Mouse (Mus musculus): ENCODE data around the gene P4ha3. TPM values are rescaled to one million over a fixed set of nuclear protein-coding genes. Genes with fewer than 3 reads are reported as not detected.

The P4ha3 gene
- polyA plus RNA-seq, 1 experiment from 2014 or later = 7.7 TPM

DNA sequence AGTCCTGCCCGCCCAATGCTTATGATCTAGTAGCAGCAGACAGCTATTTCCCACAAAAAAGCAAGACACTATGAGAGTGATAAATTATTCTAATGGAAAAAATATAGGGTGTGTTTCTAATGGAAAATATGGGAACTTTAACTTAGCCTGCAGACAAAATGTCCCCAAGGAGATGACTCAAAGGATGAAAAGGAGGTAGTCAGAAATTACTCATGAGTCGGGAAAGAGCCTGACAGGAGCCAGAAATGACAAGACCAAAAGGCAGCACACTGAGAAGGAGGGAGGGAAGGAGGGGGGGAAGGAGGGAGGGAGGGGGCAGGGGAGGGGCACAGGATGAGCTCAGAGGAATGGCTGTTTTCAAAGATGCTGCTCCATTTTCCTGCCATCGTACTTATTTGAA, 3.7 kb upstream of the P4ha3 start:
- no peaks in the 10 kb centered on the region for H3K9me3 ChIP-seq (replicated peaks)
- ATAC-seq (replicated peaks; ENCODE audit: low FRiP score) = no peak
- no peak overlapping the region for H3K4me2 ChIP-seq
- no peak overlapping the region for H3K4me3 ChIP-seq (replicated peaks)
- 37% methylated on average over 3 of the region's 3 CpGs for WGBS
- H3K27me3 ChIP-seq = peaks cover 19% of the 10 kb centered on the region
- H3K27ac ChIP-seq = no peak overlapping the region
- H3K9ac ChIP-seq = no peak overlapping the region
- no peaks in the 10 kb centered on the region for H3K36me3 ChIP-seq
- H3K4me1 ChIP-seq = peaks cover 13% of the 10 kb centered on the region; the same call in 1 of the 2 replicates

- Histone ChIP-seq H3K4me1 (peaks cover 25% of the 10 kb centered on the region), H3K9me3 (replicated peaks) (no peaks in the 10 kb centered on the region), H3K27ac (no peak overlapping the region), H3K4me3 (replicated peaks) (no peak overlapping the region), H3K27me3 (peaks cover 19% of the 10 kb centered on the region), H3K9ac (no peak overlapping the region), H3K4me2 (no peak overlapping the region), H3K36me3 (no peaks in the 10 kb centered on the region)
- no peak for ATAC-seq (replicated peaks; ENCODE audit: low FRiP score)
- 16% methylated on average over 3 of the region's 3 CpGs for WGBS
These were observed 2.0 kb upstream of the P4ha3 start for GRCm38 (mm10) chr7:100283298-100283697.

- H3K4me2 ChIP-seq = peak overlapping the region; percentile 54
- H3K9ac ChIP-seq = no peak overlapping the region
- H3K4me3 ChIP-seq (replicated peaks) = peak overlapping the region; percentile 16; the same call in 1 of the 2 replicates
- peaks cover 19% of the 10 kb centered on the region for H3K27me3 ChIP-seq
- H3K36me3 ChIP-seq = no peaks in the 10 kb centered on the region
- peaks cover 36% of the 10 kb centered on the region for H3K4me1 ChIP-seq
- H3K27ac ChIP-seq = peak overlapping the region; percentile 92
- ATAC-seq (replicated peaks; ENCODE audit: low FRiP score) = peak; percentile 86
- no peaks in the 10 kb centered on the region for H3K9me3 ChIP-seq (replicated peaks)
- WGBS = 5% methylated on average over 7 of the region's 7 CpGs
These were observed 2.6 kb downstream of the P4ha3 start for GRCm38 (mm10) chr7:100287748-100288578.

GRCm38 (mm10) chr7:100288622-100289021, 3.3 kb downstream of the P4ha3 start:
- 16% methylated on average over 11 of the region's 11 CpGs for WGBS
- peak overlapping the region; percentile 54 for H3K4me2 ChIP-seq
- 0 out of 2 replicates have a peak overlapping the region, but pooled peaks have one; percentile 1 for H3K9ac ChIP-seq
- ATAC-seq (replicated peaks; ENCODE audit: low FRiP score) = peak; percentile 77
- peak overlapping the region; percentile 16 for H3K4me3 ChIP-seq (replicated peaks)
- H3K27me3 ChIP-seq = peaks cover 19% of the 10 kb centered on the region
- H3K9me3 ChIP-seq (replicated peaks) = no peaks in the 10 kb centered on the region
- H3K4me1 ChIP-seq = peaks cover 36% of the 10 kb centered on the region
- H3K36me3 ChIP-seq = no peaks in the 10 kb centered on the region
- H3K27ac ChIP-seq = peak overlapping the region; percentile 92

- Histone ChIP-seq H3K4me3 (replicated peaks) (no peak overlapping the region), H3K4me2 (no peak overlapping the region), H3K4me1 (peaks cover 9% of the 10 kb centered on the region), H3K27me3 (no peaks in the 10 kb centered on the region), H3K9ac (no peak overlapping the region), H3K36me3 (no peaks in the 10 kb centered on the region), H3K27ac (no peak overlapping the region), H3K9me3 (replicated peaks) (no peaks in the 10 kb centered on the region)
- 87% methylated on average over 8 of the region's 8 CpGs for WGBS
- no peak for ATAC-seq (replicated peaks; ENCODE audit: low FRiP score)
These were observed 8.2 kb downstream of the P4ha3 start for GRCm38 (mm10) chr7:100293546-100293945.

GRCm38 (mm10) chr7:100295745-100296144, 10.4 kb downstream of the P4ha3 start:
- 97% methylated on average over 2 of the region's 2 CpGs for WGBS
- no peak overlapping the region for H3K4me3 ChIP-seq (replicated peaks)
- no peak overlapping the region for H3K27ac ChIP-seq
- H3K27me3 ChIP-seq = no peaks in the 10 kb centered on the region
- no peak for ATAC-seq (replicated peaks; ENCODE audit: low FRiP score)
- no peaks in the 10 kb centered on the region for H3K36me3 ChIP-seq
- no peaks in the 10 kb centered on the region for H3K9me3 ChIP-seq (replicated peaks)
- H3K4me2 ChIP-seq = no peak overlapping the region
- H3K9ac ChIP-seq = no peak overlapping the region
- H3K4me1 ChIP-seq = peaks cover 13% of the 10 kb centered on the region

GRCm38 (mm10) chr7:100296699-100297098, 11.4 kb downstream of the P4ha3 start:
- 84% methylated on average over 6 of the region's 6 CpGs for WGBS
- H3K9me3 ChIP-seq (replicated peaks) = no peaks in the 10 kb centered on the region
- no peaks in the 10 kb centered on the region for H3K36me3 ChIP-seq
- ATAC-seq (replicated peaks; ENCODE audit: low FRiP score) = no peak
- no peak overlapping the region for H3K4me3 ChIP-seq (replicated peaks)
- no peak overlapping the region for H3K4me2 ChIP-seq
- H3K4me1 ChIP-seq = peaks cover 13% of the 10 kb centered on the region
- no peaks in the 10 kb centered on the region for H3K27me3 ChIP-seq
- no peak overlapping the region for H3K27ac ChIP-seq
- H3K9ac ChIP-seq = no peak overlapping the region

- peak; percentile 87 for ATAC-seq (replicated peaks; ENCODE audit: low FRiP score)
- 32% methylated on average over 14 of the region's 14 CpGs for WGBS
These were observed 13.7 kb downstream of the P4ha3 start for GRCm38 (mm10) chr7:100298861-100299510.

DNA sequence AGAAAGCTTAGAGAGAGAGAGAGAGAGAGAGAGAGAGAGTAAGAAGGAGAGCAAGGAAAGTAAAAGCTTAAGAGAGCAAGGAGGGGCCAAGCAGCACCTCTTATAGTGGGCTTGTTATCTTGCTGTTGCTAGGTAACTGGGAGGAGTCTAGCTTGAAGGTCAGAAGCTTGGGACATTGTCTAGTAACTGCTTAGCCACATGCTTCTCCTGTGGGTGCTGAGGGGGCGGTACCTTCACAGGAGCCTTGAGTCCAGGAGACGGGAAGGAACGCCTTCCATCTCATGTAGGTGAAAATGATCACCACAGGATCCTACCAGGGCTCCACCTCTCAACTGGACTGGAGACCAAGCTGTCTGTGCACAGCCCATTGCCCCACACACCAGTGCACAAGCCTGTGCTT, 16.1 kb downstream of the P4ha3 start:
- no peak for ATAC-seq (replicated peaks; ENCODE audit: low FRiP score)

More at GRCm38 (mm10) chr7:100298861-100299510, 13.7 kb downstream of the P4ha3 start:
- Histone ChIP-seq H3K9me3 (replicated peaks) (no peaks in the 10 kb centered on the region), H3K36me3 (no peaks in the 10 kb centered on the region), H3K4me1 (peaks cover 13% of the 10 kb centered on the region), H3K27ac (0 out of 2 replicates have a peak overlapping the region, but pooled peaks have one; percentile 9), H3K4me2 (peak overlapping the region; percentile 28), H3K27me3 (no peaks in the 10 kb centered on the region), H3K9ac (no peak overlapping the region), H3K4me3 (replicated peaks) (no peak overlapping the region)

DNA sequence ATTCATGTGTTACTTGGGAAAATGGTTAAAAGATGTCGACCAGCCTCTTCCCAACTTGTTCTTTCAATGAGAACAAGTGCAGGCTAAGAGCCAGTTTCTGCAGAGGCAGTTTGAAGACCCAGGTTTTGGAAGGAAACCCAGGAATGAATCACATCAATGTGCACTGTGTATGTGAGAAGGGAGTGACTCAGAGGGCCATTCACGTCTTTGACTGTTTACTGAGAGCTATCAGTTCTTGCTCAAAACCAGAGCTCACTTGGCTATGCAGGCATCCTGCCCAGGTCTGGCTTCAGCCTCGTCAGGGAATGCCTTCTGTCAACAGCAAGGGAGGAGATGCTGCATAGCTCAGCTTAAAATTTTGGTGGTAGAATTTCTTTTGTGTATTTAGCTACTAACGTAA, 17.0 kb downstream of the P4ha3 start:
- ATAC-seq (replicated peaks; ENCODE audit: low FRiP score) = no peak

More for the DNA sequence above, 16.1 kb downstream of the P4ha3 start:
- H3K27ac ChIP-seq = no peak overlapping the region
- peaks cover 13% of the 10 kb centered on the region for H3K4me1 ChIP-seq
- WGBS = 71% methylated on average over 3 of the region's 3 CpGs
- H3K36me3 ChIP-seq = no peaks in the 10 kb centered on the region
- H3K9ac ChIP-seq = no peak overlapping the region
- H3K4me3 ChIP-seq (replicated peaks) = no peak overlapping the region
- H3K9me3 ChIP-seq (replicated peaks) = no peaks in the 10 kb centered on the region
- H3K4me2 ChIP-seq = no peak overlapping the region
- no peaks in the 10 kb centered on the region for H3K27me3 ChIP-seq

GRCm38 (mm10) chr7:100305894-100306293, 20.6 kb downstream of the P4ha3 start:
- Histone ChIP-seq H3K9me3 (replicated peaks) (no peaks in the 10 kb centered on the region), H3K27me3 (no peaks in the 10 kb centered on the region), H3K27ac (no peak overlapping the region), H3K4me3 (replicated peaks) (no peak overlapping the region), H3K36me3 (no peaks in the 10 kb centered on the region), H3K4me2 (no peak overlapping the region), H3K4me1 (no peaks in the 10 kb centered on the region), H3K9ac (no peak overlapping the region)
- ATAC-seq (replicated peaks; ENCODE audit: low FRiP score) = no peak
- WGBS = 93% methylated on average over 9 of the region's 9 CpGs

More for the DNA sequence above, 17.0 kb downstream of the P4ha3 start:
- Histone ChIP-seq H3K36me3 (no peaks in the 10 kb centered on the region), H3K27ac (no peak overlapping the region), H3K9ac (no peak overlapping the region), H3K9me3 (replicated peaks) (no peaks in the 10 kb centered on the region), H3K4me3 (replicated peaks) (no peak overlapping the region), H3K4me2 (no peak overlapping the region), H3K4me1 (peaks cover 13% of the 10 kb centered on the region), H3K27me3 (no peaks in the 10 kb centered on the region)
- WGBS = 64% methylated on average over 4 of the region's 4 CpGs
